Mouse (Mus musculus) liver, embryonic 15.5 days (tissue): ENCODE measurements around the gene Ednra. TPM values are rescaled to one million over a fixed set of nuclear protein-coding genes. Genes with fewer than 3 reads are reported as not detected.

ENCODE experiments used
- ATAC-seq: fragments of 200-750 bp; cut with Nextera tagmentation; 2 replicates; pipeline ENCODE4 v1.8.0; 2017; ENCODE audit warnings: moderate number of reproducible peaks, mild to moderate bottlenecking, moderate library complexity; ENCODE audit not compliant: insufficient read depth
- H3K27ac ChIP-seq: fragments of 300-500 bp; sonication (generic); replicated peaks from 2 replicates; pipeline ENCODE4 v1.5.1; 2015; ENCODE audit warnings: mild to moderate bottlenecking, inconsistent platforms
- H3K27me3 ChIP-seq: fragments of 300-500 bp; sonication (generic); 2 replicates; pipeline ENCODE4 v1.6.1; 2015; ENCODE audit warnings: mild to moderate bottlenecking, inconsistent platforms
- H3K36me3 ChIP-seq: fragments of 300-500 bp; sonication (generic); replicated peaks from 2 replicates; pipeline ENCODE4 v1.6.1; 2015; ENCODE audit warnings: moderate library complexity, mild to moderate bottlenecking, inconsistent platforms
- H3K4me1 ChIP-seq: fragments of 300-500 bp; sonication (generic); replicated peaks from 2 replicates; pipeline ENCODE4 v1.6.1; 2015; ENCODE audit warnings: inconsistent platforms
- H3K4me2 ChIP-seq: fragments of 300-500 bp; sonication (generic); 2 replicates; pipeline ENCODE4 v1.6.1; 2015; ENCODE audit warnings: moderate library complexity, mild to moderate bottlenecking, inconsistent platforms
- H3K4me3 ChIP-seq: fragments of 300-500 bp; sonication (generic); replicated peaks from 2 replicates; pipeline ENCODE4 v1.5.1; 2015; ENCODE audit warnings: mild to moderate bottlenecking, inconsistent platforms
- H3K9ac ChIP-seq: fragments of 300-500 bp; sonication (generic); 2 replicates; pipeline ENCODE4 v1.6.1; 2015; ENCODE audit warnings: moderate library complexity, mild to moderate bottlenecking, inconsistent platforms
- H3K9me3 ChIP-seq: fragments of 300-500 bp; sonication (generic); replicated peaks from 2 replicates; pipeline ENCODE4 v1.6.1; 2016; ENCODE audit warnings: inconsistent platforms
- WGBS: fragments of 180-500 bp; shearing (Covaris S2); methylation state at CpG from one replicate; pipeline ENCODE4 v1.1.7; 2015; ENCODE audit warnings: mixed read lengths; ENCODE audit not compliant: insufficient replicate concordance; 5-methylcytosine and 5-hydroxymethylcytosine counted together
- polyA plus RNA-seq: library from polyadenylated mRNA; unstranded; fragments of >200 nt; fragmentation: Nextera tagmentation; extraction: Ambion mirVana; gene quantifications from 2 replicates; pipeline ENCODE4 v1.2.1, GENCODE M21; 2015

The Ednra gene
- polyA plus RNA-seq, 1 experiment from 2014 or later: 3.0 TPM

DNA sequence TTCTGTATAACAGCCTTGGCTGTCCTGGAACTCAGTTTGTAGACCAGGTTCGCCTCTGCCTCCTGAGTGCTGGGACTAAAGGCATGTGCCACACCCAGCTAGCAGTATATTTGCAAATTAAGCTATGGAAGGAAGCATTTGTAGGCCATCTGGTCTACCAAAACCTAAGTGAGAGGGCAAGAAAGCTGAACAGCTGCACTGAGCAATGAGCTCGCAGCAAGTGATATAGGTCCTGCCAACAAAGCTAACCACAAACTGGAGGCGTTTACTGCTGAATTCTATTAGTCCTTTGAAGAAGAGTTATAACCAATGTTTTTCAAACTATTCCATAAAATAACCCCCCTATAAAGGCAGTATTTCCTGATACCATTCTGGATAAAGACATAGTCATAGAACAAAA lies 86.7 kb downstream of the Ednra start:
- Histone ChIP-seq H3K36me3 (no peaks in the 10 kb centered on the region), H3K27me3 (no peaks in the 10 kb centered on the region), H3K4me3 (no peak overlapping the region), H3K27ac (no peak overlapping the region), H3K9ac (no peak overlapping the region), H3K9me3 (no peaks in the 10 kb centered on the region), H3K4me1 (no peaks in the 10 kb centered on the region; the same call in 1 of the 2 replicates), H3K4me2 (no peak overlapping the region)
- 61% methylated on average over 3 of the region's 3 CpGs for WGBS
- no peak for ATAC-seq

DNA sequence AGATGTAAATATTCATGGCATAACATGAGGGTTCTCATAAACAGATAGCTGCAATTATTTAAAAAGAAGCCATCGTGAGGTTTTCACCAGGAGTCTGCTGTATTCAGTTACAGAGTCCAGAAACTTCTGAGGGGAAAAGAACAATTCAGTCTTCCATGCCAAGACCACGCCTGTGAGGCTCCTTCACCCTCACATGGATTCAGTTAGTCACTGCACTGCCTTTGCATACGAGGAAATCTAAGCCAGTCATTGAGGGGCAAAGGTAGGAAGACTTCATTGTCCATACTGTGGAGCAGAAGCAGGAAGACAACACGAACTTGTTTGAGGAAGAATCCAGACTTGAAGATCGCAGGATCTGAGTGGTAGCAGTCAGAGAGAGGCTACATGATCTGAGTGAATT lies 90.2 kb downstream of the Ednra start:
- H3K4me3 ChIP-seq: no peak overlapping the region
- H3K9ac ChIP-seq: no peak overlapping the region
- H3K36me3 ChIP-seq: no peaks in the 10 kb centered on the region
- H3K4me2 ChIP-seq: no peak overlapping the region
- no peaks in the 10 kb centered on the region for H3K9me3 ChIP-seq
- H3K27me3 ChIP-seq: no peaks in the 10 kb centered on the region
- WGBS: 47% methylated on average over 5 of the region's 5 CpGs
- H3K4me1 ChIP-seq: no peaks in the 10 kb centered on the region
- no peak overlapping the region for H3K27ac ChIP-seq
- no peak for ATAC-seq

DNA sequence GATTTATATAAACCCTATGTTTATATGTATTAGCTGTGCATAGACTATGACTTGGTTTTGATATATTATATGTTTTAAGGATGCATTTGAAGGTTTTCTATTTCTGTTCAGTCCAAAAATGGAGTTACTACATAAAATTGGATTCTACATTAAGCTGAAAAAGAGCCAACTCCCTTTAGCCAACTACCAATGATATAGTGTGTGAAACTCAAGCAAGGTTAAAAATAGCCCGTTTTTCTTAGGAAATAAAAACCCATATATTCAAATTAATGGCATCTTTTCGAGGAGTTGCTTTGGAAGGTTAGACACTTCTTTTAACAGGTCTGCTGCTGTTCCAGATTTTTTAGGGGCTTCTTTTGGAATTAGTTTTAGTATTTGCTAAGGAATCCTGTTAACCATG lies 91.1 kb downstream of the Ednra start:
- H3K27ac ChIP-seq: no peak overlapping the region
- H3K4me1 ChIP-seq: no peaks in the 10 kb centered on the region
- no peak overlapping the region for H3K4me3 ChIP-seq
- no peaks in the 10 kb centered on the region for H3K36me3 ChIP-seq
- H3K27me3 ChIP-seq: no peaks in the 10 kb centered on the region
- WGBS: 58% methylated on average over 2 of the region's 2 CpGs
- ATAC-seq: no peak
- no peak overlapping the region for H3K9ac ChIP-seq
- no peak overlapping the region for H3K4me2 ChIP-seq
- no peaks in the 10 kb centered on the region for H3K9me3 ChIP-seq

DNA sequence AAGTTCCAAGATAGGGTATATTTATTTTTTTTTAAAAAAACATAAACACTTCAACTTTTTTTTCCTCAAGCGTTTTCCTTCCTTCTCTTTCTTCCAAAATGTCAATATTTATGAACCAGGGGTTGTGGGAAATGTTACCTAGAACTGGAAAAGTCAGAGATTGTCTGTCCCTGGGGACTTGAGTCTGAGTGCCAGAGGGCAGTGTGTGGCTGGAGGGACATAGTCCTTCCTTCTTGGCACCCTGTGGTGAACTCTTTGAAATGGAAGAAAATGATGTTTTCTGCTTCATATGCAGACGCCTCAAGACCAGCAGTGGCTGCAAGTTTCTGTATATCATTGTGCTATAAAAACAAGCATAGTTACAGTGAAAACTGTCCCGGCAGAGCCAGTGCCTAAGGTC lies 93.6 kb downstream of the Ednra start:
- 52% methylated on average over 3 of the region's 3 CpGs for WGBS
- no peak for ATAC-seq
- H3K36me3 ChIP-seq: no peaks in the 10 kb centered on the region
- no peak overlapping the region for H3K4me3 ChIP-seq
- H3K4me1 ChIP-seq: no peaks in the 10 kb centered on the region
- H3K9ac ChIP-seq: no peak overlapping the region
- no peak overlapping the region for H3K4me2 ChIP-seq
- H3K9me3 ChIP-seq: no peaks in the 10 kb centered on the region
- no peak overlapping the region for H3K27ac ChIP-seq
- H3K27me3 ChIP-seq: no peaks in the 10 kb centered on the region

DNA sequence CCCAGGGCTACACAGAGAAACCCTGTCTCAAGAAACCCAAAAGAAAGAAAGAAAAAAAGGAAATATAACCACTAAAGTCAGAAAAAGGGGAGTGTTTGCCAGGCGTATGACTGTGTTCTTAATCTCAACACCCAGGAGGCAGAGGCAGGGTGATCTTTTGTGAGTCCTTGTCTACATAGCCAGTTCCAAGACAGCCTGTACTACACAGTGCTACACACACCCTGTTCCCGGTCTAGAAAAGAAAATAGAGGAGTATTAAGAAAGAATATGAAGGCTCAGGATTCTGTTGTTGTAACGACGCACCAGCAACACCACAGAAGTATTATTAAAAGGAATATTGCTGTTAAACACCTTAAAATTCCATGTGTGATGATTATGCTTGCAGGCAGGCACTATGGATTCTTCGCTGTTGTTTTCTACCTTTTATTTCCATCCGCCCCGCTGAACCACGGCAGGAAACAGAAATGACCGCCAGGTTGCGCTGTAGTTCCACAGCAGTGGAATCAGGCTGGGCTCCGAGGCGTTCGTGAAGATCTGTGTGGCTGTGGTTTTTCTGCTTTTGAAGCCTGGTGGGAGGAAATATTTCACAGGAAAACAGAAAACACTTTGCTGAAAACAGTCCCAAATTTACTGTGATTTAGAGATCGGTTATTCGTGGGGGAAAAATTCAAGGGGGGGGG lies 94.3 kb downstream of the Ednra start:
- ATAC-seq: no peak
- WGBS: 15% methylated on average over 15 of the region's 15 CpGs

DNA sequence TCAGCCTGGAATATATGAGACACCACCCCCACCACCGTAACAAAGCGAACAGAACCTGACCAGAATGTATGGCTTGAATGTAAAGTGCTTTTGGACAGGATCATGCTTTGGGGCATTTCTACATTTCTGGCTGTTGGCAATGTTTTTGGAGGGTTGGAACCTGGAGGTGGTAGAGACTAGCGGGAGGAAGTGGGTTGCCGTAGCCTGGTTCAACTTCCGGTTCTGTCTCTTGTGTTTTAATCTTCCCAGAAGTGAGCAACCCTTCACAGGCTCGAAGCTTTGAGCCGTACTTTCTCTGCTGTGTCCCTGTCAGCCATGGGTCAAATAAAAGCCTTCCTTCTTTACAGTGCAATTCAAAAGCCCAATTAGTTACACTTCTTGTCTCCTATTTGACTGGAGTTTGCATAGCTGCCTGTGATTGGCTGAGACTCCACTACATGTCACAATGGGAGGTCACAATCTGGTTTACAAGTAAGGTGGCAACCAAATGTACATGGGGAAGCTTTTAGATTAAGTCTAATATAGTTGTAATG lies 100.5 kb downstream of the Ednra start:
- Histone ChIP-seq H3K4me1 (no peaks in the 10 kb centered on the region), H3K9me3 (no peaks in the 10 kb centered on the region), H3K27ac (no peak overlapping the region), H3K9ac (no peak overlapping the region), H3K4me3 (no peak overlapping the region), H3K36me3 (no peaks in the 10 kb centered on the region), H3K4me2 (no peak overlapping the region), H3K27me3 (no peaks in the 10 kb centered on the region)
- 68% methylated on average over 7 of the region's 7 CpGs for WGBS
- no peak for ATAC-seq

More for the DNA sequence above, 94.3 kb downstream of the Ednra start:
- Histone ChIP-seq H3K4me1 (no peaks in the 10 kb centered on the region), H3K36me3 (no peaks in the 10 kb centered on the region), H3K4me2 (no peak overlapping the region), H3K9ac (no peak overlapping the region), H3K27ac (no peak overlapping the region), H3K4me3 (no peak overlapping the region), H3K27me3 (no peaks in the 10 kb centered on the region), H3K9me3 (no peaks in the 10 kb centered on the region)

DNA sequence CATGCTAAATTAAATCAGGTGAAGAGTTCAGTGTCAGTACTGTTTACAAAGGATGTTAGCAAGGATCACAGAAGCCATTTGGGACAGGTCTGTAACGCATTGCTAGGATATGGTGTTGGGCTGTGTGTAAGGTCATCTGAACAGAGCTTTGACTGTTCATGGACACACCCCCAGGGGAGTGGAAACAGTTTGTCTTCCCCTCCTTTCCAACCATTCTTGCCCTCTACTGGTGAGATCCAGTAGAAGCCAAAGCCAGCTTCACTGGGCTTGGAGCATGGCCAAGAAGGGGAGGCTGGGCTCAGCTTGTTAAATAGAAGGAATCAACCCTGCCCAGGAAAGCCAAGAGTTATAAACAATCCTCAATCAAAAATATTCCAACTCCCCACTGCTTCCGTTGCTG lies 106.3 kb downstream of the Ednra start:
- 54% methylated on average over 2 of the region's 2 CpGs for WGBS
- ATAC-seq: no peak
- H3K9ac ChIP-seq: no peak overlapping the region
- H3K36me3 ChIP-seq: no peaks in the 10 kb centered on the region
- H3K9me3 ChIP-seq: no peaks in the 10 kb centered on the region
- H3K4me2 ChIP-seq: no peak overlapping the region
- no peaks in the 10 kb centered on the region for H3K27me3 ChIP-seq
- no peak overlapping the region for H3K27ac ChIP-seq
- no peak overlapping the region for H3K4me3 ChIP-seq
- no peaks in the 10 kb centered on the region for H3K4me1 ChIP-seq

Other genes starting within 250 kb of the Ednra start
- gene Arhgap10, start 206.5 kb downstream of the Ednra start, polyA plus RNA-seq: 5.5 and 5.8 TPM in 2 replicates
- gene Prmt9, start 175.1 kb downstream of the Ednra start, polyA plus RNA-seq: 7.6 and 8.0 TPM in 2 replicates
- 3.4 TPM in 2 replicates for gene Tmem184c, start 113.8 kb downstream of the Ednra start, polyA plus RNA-seq